Mouse (Mus musculus) layer of hippocampus, postnatal 14 days (tissue): ENCODE measurements around the gene Numbl. TPM values are rescaled to one million over a fixed set of nuclear protein-coding genes. Genes with fewer than 3 reads are reported as not detected.
A peak's percentile ranks its signal among the peaks of the same experiment; 100 is the strongest.

ENCODE experiments used
- DNase-seq, 2 experiments: peaks; one replicate each; pipeline ENCODE4 v3.0.0; 2021 to 2022; ENCODE audit warnings: low spot score in 2 of 2, mixed read lengths in 1 of 2
- total RNA-seq, 2 experiments: library from RNA; stranded (reverse); gene quantifications; 2 replicates each; pipeline ENCODE4 v1.2.3; 2021

Numbl gene
- total RNA-seq, 2 experiments from 2014 or later: 144 to 148 TPM

DNA sequence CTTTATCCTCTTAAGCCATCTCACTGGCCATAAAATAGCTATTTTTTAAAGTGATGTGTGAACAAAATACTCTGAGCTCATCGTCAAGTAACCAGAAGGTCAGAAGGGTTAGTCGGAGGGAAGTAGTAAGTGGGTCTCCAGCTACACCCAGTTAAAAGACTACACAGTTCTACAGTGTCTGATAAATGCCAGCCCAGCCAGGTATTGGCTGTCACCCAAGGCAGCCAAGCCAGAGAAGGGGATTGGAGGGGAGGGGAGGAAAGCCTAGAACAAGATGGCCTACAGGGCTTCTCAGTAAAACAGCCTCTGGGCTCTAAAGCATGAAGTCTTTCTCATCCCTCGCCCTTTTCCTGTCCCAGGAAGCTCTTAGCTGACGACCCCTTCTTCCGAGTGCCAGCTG lies 8.3 kb upstream of the Numbl start:
- DNase-seq: no peak

DNA sequence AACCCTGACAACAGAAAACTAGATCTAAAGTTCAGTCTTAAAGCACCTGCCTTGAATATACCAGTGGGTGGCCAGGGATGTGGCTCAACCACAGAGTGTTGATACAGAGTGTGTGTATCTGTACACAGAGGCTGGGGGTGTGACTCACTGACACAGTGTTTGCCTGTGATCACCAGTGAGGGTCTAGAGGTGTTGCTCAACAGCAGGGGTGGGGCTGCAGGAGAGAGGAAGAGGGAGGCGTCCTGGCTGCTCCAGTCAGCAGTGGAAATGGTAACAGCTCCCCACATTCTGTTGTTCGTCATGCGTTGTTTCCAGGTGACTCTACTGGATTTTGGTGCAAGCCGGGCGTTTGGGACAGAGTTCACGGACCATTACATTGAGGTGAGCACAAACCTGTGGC lies 6.3 kb upstream of the Numbl start:
- no peak for DNase-seq

DNA sequence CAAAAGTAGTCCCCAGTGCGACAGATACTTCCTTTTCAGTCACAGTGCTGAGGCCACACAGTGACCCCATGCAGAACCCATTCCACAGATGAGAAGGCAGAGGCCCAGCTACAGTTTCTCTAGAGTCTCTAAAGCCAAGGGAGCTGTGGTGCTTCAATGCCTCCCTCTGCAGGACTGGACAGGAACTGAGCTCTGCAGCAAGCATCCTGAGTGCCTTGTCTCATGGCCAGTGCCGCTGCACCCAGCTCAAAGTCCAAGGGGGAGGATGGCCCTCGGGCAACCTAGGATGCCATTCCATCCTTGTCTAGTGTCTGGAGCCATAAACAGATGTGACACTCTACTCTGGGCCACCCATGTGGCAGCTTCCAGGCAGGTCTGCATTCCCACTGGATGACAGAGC lies 2.5 kb upstream of the Numbl start:
- no peak for DNase-seq

DNA sequence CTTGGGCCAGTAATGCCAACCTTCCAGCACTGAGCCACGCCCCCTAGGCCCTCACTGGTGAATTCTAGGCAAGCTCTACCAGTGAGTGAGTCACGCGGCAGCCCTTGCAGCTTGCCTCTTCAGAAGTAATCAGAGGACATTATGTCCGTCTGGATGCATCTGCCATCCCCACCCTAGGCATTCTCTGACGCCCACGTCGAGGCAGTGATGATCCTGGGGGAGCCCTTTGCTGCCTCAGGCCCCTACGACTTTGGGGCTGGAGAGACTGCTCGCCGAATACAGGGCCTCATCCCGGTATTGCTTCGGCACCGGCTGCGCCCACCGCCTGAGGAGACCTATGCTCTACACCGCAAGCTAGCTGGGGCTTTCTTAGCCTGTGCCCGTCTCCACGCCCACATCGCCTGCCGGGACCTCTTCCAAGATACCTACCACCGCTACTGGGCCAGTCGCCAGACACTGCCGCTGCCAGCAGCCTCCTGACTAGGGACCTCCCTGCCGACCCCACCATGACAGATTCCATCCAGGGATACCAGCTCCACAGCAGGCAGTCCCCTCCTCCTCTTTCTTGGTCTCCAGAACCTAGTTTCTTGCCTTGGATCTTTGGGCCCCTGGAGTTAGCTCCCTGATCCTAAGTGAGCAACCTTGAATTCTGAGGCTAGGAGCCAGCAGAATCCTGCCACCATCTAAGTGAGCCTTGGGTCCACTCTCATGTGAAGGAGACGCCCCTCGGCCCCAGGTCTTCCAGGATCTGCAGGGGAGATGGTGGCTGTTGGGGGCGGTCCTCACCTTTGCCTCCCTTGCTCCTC lies 984 bp upstream of the Numbl start:
- peak; percentile 77 to 78 for DNase-seq

DNA sequence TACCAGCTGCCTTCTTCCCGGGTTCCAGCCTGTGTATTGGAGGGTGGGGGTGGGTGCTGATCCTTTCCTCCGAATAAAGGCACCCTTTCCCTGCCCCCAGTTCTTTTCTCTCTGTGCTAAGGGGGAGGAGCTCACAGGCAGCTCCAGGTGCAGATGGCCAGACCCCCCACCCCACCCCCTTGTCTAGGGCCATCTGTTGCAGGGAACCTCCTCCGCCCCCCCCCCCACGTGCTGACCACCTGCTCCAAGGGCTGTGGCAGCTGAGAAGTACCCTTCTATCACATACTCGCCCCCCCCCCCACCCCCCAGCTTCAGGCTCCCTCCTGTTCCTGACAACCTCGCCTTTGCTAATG lies 405 bp upstream of the Numbl start:
- DNase-seq: no peak

DNA sequence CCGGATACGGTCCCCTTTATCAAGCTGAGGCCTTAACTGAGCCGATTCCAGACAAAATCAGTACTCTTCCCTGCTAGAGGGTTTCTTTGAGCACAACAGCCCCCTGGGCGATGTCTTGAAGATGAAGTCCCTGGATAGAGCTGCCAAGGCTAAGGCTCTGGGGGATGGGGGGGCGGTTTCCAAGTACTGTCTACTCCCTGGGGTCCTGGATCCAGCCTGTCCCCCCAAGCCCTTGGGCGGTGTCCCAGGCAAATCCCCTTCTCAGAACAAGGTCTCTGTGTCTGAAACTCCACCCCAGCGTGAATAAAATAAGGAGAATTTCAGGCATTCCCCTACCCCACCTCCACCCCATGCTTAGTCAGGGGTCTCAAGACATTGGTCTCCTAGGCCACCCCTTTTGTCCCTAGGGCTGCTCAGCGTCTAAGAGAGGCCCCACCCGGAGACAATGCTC lies 1.1 kb downstream of the Numbl start:
- no peak for DNase-seq

DNA sequence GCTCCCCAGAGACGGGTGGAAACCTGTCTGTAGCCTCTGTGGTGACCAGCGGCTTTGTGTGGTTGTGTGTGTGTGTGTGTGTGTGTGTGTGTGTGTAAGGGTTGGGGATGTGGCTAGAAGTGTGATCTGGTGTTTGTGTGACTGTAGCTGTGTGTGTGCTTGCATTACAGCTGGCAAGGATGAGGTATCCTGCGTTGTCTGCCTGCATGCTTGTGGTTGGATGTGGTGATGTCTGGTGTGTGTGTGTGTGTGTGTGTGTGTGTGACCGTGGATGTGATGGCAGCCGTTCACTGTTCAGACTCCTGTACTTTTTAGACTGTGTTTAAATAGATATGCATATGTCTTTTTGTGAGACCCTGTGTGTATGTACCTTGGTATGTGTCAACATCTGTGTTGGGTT lies 1.5 kb downstream of the Numbl start:
- peak in 1 of 2 experiments; percentile 44 for DNase-seq

DNA sequence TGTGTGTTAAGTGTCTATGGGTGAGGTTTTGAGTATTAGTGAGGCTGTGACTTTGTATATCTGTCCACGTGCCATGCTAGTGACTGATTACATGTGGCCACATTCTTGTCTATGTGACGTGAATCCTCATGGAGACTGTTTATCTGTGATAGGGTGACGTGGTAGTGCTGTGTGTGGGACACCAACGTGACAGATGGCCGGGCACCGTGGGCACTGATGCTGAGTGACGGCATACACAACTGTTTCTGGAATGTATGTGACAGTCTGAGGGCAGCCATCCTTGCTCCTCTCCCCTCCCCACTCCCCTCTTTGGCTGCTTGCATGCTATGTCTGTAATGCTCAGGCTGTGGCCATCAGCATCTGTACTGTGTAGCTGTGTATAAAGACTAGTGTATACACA lies 2.6 kb downstream of the Numbl start:
- peak in 1 of 2 experiments; percentile 50 for DNase-seq

DNA sequence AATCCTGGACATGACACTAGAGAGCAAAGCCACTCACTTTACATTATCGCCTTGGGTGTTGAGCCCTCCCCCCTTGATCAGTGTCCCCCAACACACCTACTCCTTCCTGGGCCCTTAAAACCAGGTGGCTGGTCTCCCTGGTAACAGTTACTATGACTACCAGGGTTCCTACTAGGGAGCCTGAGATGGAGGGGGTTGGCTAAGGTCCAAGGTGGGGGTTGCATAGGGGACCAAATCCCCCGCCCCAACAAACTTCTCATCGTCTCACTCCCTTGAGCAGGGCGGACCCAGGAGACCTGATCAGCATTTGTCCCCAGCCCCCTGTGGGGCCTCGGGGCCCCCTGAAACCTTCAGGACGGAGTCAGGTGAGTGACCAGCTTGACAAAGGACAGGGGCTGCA lies 3.7 kb downstream of the Numbl start:
- no peak for DNase-seq

DNA sequence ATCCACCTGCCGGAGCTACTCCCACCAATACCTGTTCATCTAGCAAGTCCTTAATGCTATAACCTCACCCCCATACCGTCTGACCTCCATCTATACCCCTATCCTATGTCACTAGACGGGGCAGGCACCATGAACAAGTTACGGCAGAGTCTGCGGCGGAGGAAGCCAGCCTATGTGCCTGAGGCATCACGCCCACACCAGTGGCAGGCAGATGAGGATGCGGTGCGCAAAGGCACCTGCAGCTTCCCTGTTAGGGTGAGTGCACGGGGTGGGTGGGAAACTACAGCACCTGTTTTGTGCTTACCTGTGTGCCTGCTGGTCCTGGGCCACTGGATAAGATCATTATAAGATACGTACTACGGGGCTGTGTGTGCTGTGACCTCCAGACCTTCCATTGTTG lies 6.5 kb downstream of the Numbl start:
- no peak for DNase-seq

DNA sequence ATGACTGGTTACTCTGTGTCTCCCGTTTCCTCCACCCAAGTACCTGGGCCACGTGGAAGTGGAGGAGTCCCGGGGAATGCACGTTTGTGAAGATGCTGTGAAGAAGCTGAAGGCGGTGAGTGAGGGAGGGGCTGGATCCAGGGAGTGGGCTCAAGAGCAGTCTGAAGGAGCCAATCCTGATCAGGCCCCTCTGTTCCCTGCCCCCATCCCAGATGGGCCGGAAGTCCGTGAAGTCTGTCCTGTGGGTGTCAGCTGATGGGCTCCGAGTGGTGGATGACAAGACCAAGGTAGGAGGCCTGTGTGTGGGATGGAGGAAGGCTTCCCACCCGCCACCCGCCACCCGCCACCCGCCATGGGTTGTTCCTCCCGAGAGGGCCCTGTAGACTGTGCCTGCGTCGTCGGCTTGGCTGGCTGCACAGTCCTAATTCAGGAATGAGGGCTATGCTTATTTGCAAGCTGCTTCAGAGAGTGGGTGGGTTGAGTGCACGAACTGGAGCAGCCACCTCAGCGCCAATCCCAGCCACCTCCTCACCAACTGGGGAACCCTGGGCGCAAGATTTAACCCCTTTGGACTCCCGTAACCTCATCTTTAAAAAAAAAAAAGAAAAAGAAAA lies 8.4 kb downstream of the Numbl start:
- peak; percentile 58 to 83 for DNase-seq

DNA sequence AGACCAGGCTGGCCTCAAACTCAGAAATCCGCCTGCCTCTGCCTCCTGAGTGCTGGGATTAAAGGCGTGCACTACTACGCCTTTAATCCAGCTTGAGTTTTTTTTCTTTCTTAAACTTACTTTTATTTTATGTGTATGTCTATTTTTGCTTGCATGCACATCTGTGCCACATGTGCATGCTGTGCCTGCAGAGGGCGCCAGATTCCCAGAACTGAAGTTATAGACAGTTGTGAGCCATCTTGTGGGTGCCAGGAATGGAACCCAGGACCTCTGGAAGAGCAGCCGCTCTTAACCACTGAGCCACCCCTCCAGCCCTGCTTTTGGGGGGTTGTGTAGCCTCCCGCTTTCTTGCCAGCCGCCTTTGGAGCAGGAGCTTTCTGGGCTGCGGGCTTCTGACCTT lies 13.2 kb downstream of the Numbl start:
- no peak for DNase-seq

DNA sequence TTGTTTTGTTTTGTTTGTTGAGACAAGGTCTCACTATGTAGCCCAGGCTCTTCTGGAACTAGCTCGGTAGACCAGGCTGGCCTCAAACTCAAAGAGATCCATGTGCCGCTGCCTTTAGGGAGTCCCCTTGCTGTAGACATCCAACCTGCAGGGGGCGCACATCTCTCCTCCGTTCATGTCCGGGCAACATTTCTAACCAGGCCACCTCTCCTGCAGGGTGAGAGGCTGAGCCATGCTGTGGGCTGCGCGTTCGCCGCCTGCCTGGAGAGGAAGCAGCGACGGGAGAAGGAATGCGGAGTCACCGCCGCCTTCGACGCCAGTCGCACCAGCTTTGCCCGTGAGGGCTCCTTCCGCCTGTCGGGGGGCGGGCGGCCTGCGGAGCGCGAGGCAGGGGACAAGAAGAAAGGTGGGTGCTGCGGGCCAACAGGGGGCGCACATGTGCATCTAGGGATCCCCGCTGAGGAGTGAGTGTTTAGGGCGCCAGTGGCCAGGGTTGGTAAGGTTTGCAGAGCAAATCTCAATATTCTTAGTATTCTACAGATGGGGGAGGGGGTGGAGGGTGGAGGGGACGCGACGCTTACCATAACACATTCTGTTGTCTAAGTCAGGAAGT lies 15.6 kb downstream of the Numbl start:
- DNase-seq: no peak

DNA sequence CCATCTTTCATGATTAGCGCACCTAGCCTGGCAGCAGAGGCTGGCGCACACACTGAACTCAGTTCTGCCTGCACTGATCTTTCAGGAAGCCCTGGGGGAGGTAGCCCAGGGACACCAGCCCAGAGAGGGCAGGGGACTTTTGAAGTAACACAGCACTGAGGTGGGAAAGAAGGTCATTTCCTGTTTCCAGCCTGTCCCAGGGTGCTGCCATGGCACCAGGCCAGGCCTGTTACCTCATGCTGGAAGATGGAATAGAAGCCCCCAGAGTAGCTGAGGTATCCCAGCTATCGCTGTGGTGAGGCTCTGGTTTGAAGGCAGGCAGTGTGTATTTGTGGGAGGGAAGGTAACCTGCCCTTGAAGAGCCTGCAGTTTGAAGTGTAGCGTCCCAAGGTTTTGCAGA lies 16.7 kb downstream of the Numbl start:
- DNase-seq: no peak

DNA sequence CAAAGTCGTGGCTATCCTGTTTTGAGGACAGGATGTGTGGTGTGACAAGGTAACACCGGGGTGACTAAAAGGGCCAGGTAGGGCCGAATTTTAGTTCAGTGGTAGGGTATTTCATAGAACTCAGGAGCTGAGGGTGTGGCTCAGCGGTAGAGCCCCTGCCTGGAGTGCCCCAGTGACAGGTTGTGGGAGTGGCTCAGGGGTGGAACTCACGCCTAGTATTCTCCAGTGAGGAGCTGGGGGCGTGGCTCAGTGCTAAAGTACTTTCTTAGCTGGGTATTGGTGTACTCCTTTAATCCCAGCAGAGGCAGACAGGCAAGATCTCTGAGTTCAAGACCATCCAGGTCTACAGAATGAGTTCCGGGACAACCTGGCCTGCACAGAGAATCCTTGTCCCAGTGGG lies 17.8 kb downstream of the Numbl start:
- no peak for DNase-seq

DNA sequence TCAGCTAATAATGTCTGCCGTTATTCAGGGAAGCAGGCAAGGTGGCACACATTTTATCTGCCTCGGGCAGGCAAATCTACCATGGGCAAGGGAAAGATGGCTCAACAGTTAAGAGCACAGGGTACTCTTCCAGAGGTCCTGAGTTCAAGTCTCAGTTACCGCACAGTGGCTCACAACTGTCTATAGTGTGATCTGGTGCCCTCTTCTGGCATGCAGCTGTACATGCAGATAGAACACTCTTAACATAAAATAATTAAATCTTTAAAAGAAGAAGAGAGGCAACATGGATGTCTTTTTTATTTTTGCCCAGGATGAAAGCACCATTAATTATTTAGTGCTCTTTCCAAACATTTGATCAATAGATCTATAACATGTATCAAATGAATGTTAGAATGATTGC lies 19.0 kb downstream of the Numbl start:
- no peak for DNase-seq

DNA sequence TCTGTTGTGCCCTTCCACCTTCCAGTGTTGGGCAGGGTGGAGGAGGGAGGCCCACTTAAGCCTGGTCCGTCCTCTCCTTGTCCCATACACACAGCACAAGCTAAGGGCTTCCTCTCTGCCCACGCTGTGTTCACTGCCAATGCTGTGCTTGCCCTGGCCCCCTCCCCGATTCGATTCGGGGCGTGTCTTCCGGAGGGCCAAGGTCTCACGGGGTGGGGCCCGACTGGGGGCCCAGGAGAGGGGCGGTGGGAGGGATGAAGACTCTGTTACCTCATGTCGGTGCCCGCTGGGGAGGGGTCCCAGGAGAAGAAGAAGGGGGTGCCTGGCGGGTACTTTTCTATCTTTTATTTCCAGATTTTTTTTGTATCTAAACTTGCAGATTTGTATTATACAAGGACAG lies 23.5 kb downstream of the Numbl start:
- no peak for DNase-seq

DNA sequence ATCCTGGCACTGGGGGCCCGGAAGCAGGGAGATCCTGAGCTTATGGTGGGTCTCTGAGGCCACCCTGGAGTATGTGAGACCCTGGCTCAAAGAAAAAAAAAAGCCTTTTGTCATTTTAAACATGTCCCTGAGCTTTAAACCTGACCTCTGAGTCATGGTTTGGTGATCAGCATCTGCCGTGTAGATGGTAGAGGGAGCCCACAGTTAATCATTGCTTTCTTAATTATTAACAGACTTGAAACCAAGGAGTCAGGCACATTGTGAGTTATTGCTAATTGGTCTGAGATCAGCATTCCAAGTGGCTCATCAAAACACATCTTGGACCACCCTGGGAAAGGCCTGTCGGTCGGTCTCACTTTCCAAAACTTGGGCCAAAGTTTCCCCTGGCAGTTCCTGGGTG lies 24.0 kb downstream of the Numbl start:
- DNase-seq: no peak

DNA sequence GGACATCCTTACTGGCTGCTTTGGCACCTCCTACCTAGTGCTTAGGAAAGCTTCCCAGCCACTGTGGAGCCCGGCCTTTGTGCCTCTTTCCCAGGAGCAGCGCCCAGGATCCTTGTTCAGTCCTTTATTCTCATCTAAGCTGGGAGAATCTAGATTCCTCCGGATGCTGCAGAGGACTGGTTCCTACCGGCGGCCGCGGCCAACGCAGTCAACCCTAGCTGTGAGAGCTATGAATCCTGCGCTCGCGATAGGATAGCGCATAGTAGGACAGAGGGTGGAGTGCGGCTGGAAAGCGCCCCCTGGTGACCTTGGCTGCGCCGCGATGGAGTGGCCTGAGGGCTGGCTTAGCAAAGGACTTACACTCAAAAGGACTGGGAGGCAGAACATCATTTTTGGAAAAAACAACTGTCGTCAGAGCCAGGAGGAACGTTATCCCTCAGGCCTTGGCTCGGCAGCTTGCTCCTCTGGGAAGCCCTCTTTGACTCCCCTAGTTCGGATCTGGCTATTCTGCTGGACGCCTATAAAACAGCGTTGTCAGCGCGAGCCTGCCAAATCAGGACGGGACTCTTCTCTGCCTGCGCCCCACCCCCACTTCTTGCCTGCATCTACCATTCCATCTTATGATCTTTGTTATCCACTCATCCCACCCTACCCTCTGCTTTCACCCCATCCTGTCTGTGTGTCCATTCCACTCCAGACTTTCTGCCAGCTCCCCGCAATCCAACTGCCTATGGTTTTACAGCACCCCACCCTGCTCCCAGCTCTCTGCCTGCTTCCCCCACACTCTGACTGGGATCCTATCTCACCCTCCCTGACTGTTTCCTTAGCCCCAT lies 26.8 kb downstream of the Numbl start:
- no peak for DNase-seq

DNA sequence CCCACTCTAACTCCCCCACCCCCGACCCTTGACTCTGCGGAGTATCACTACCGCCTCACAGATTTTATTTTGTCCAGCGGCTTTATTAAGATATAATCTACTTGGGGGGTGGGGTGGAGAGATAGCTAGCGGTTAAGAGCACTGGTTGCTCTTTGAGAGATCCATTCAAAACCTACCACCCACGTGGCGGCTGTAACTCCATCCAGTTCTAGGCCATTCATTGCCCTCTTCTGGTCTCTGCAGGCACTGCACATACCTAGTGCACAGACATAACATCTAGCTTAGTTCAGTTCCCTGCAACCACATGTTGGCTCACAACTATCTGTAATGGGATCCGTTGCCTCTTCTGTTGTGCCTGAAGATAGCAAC lies 27.4 kb downstream of the Numbl start:
- DNase-seq: peak; percentile 52 to 73

DNA sequence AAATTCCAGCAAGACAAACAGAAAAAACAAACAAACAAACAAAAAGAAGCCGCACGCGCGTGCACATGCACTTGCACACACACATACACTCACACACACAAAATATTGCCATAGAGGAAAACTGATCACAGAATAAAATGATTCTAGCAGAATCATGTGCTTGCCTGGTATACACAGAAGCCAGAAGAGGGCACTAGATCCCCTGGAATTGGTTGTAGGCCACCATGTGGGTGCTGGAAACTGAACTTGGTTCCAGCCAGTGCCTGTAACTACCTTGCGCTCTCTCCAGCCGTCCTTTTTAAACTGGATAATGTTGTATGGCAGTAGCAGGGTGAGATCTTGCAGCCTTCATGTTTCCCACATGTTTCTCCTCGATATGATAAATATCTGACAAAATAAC lies 30.5 kb downstream of the Numbl start:
- DNase-seq: no peak

DNA sequence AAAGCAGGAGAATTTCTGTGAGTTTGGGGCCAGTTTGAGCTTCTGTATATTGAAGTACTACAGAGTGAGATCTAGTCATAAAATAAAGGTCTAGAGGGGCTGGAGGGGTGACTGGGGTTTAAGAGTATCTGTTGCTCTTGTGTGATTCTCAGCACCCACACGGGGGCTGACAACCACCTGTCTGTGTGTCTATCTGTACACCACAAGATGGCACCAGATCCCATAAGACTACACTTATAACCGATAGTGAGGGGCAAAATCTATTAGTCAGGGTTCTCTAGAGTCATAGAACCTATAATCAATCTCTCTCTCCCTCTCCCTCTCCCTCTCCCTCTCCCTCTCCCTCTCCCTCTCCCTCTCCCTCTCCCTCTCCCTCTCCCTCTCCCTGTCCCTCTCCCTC lies 32.3 kb downstream of the Numbl start:
- no peak for DNase-seq
